Mouse (Mus musculus): ENCODE data around the gene Pard3b. TPM values are rescaled to one million over a fixed set of nuclear protein-coding genes. Genes with fewer than 3 reads are reported as not detected.
"Not testable (repeated sequence)": the region's sequence is repeated elsewhere in the genome, so short reads cannot be mapped to it uniquely, and the experiment has no call there.

The Pard3b gene
- total RNA-seq, 2 experiments from 2014 or later = 12.6 to 13.0 TPM

GRCm38 (mm10) chr1:62579024-62579765 is 940.6 kb downstream of the Pard3b start:
- peak; percentile 36 to 42 for DNase-seq

GRCm38 (mm10) chr1:62580314-62580935 is 941.8 kb downstream of the Pard3b start:
- DNase-seq = no peak

GRCm38 (mm10) chr1:62582476-62582875 is 943.9 kb downstream of the Pard3b start:
- DNase-seq = no peak

GRCm38 (mm10) chr1:62587536-62587935 is 948.9 kb downstream of the Pard3b start:
- DNase-seq = no peak

GRCm38 (mm10) chr1:62591296-62592031 is 952.8 kb downstream of the Pard3b start:
- peak; percentile 33 to 38 for DNase-seq

DNA sequence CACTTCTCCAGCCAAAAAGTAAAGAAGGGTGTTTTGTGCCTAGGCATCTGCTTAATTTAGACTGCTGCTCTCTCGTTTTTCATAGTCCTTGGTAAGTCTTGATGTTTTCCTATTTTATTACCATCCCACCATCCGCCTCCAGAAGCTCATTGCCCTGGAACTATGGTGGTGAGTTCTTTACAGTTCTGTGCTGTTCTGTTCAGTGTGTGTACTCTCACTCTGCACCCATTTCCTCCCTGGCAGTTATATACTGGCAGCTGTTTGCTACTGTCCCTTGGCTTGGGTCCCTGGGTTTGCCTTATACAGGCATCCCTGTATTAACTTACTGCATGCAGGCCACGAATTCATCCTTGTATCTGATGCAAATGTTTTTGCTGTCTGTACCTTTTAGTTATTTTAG is 956.8 kb downstream of the Pard3b start:
- DNase-seq = no peak

DNA sequence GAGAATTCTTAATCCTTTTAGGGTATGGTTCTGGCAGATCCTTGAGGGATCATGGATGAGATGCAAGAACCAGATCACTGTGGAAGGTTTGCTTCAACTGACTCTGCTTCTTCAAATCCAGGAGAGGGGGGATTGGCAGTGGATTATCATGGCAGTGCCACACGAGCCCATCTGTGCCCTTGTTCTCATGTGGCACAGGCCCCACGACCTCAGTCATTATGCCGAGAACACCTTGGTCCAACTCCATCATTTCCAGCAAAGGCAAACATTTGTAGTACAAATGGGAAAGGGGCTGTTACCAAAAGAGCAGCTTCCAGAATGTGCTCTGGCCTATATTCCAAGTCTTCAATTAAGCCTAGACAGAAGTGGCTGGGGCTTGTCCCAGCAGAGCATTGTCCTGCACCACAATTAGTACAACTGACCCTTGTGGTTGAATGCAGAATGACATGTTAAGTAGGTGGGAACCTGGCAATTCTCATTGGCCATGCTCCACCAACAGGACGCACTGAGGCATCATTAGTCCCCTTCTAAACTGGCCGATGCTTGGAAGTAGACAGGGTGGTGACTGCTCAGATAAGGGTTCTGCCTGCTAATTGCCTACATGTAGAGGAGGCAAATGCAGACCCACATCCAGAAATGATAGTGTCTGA is 959.3 kb downstream of the Pard3b start:
- peak in 1 of 2 experiments; percentile 7 for DNase-seq

GRCm38 (mm10) chr1:62598551-62598950 is 959.9 kb downstream of the Pard3b start:
- DNase-seq = no peak

- not testable (repeated sequence) for DNase-seq
Measured at GRCm38 (mm10) chr1:62604644-62605043, 966.0 kb downstream of the Pard3b start.

GRCm38 (mm10) chr1:62618109-62618665 is 979.6 kb downstream of the Pard3b start:
- no peak for DNase-seq

- DNase-seq = no peak
Measured at GRCm38 (mm10) chr1:62619456-62619855, 980.8 kb downstream of the Pard3b start.

GRCm38 (mm10) chr1:62622447-62622846 is 983.8 kb downstream of the Pard3b start:
- no peak for DNase-seq

DNA sequence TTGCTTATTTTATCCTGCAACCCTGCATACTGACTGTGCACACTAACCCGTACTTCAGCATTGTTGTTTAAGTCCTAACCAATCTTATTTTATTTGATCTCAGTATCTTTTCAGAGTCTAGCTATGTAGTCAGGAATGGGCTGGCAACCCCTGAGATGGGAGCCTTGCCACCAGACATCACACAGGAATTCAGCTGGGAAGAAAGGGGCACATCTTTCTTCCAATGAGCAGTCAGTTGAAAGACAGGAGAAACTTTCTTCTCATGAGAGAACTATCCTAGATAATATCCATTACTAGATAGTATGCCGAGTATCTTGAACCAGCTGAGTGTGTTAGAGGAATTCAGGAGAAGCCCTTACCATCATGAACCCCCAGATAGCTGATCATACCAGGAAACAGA is 985.5 kb downstream of the Pard3b start:
- DNase-seq = no peak

GRCm38 (mm10) chr1:62624836-62625235 is 986.2 kb downstream of the Pard3b start:
- DNase-seq = no peak

DNA sequence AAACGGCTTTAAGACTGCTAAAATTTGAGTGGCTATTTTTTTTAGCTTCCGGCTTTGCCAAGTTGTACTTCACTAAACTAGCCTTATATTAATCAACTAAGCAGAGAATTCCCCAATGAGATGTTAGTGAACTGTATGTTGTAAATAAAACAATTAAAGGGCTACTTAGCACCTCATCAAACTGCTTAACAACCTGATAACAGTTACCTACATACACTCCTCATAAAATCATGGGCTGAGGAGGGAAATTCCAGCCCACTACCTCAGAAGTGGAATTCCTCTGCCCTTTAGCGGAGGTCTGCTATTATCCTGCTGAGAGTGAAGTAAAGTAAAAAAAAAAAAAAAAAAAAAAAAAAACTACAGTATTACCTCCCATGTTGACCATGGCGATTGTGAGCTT is 986.7 kb downstream of the Pard3b start:
- no peak for DNase-seq

DNA sequence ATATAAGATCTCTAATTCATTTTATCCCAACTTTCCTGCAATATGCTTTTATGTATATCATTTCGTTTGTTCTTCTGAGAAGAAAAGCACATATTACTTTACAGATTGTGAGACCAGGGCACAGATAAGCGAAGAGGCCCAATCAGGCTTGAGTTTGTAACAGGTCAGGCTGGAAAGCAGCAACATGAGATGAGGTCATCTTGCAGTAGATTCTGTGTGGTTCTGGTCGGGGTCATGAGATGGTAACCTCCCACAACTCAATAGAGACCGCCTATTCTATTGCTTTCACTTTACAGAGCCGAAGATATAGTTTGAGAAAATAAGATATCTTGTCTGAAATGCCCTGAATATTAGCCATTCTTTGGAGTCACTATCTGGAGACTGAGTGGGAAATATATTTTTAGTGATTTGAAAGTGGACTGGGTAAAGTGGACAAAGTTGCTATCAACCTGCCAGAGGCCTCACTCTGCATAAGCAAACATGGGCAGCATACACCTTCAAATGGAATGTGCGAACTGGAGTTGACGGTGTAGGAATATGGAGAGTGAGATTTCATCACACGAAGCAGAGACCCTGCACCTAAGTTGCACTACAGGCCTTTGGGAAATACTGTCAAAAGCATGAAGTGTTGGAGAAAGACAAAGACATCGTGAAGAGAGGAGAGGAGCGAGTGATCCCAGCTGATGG is 987.3 kb downstream of the Pard3b start:
- no peak for DNase-seq

DNA sequence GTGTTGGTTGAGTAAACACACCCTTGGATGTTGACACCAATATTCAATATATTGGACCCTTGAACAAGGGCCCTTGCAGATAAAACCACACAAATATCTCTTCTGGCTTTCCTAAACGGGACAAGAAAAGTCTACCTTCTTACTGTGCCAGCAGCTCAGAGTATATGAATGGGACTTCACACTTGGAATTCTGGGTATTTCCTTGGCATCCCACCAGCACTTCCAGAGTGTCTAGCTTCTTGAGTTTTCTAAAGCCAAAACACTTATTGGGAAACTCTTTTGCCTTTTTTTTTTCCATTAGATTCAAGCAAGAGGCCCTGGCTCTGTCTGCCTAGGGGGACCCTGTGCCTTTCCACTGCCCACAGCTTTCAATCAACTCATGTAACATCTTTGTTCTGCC is 991.3 kb downstream of the Pard3b start:
- DNase-seq = peak; percentile 7 to 15

GRCm38 (mm10) chr1:62631511-62632305 is 993.1 kb downstream of the Pard3b start:
- no peak for DNase-seq

DNA sequence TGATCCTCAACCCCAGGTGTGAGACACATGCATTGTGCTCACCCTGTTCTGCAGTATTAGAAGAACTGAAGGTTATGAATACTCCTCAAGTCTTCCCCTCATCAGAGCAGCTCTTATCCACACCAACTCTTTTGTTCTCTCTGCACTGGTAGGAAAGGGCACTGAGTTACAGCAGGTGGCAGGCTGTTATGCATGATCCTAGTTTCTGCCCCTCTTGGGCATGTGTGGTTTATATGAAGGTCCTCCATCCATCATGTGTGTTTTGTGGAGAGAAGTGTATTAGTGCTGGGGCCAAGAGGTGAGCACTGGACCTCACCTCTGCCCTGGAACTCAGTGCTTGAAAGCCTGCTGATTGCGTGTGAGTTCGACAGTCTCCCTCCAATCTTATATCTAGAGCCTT is 994.3 kb downstream of the Pard3b start:
- no peak for DNase-seq

DNA sequence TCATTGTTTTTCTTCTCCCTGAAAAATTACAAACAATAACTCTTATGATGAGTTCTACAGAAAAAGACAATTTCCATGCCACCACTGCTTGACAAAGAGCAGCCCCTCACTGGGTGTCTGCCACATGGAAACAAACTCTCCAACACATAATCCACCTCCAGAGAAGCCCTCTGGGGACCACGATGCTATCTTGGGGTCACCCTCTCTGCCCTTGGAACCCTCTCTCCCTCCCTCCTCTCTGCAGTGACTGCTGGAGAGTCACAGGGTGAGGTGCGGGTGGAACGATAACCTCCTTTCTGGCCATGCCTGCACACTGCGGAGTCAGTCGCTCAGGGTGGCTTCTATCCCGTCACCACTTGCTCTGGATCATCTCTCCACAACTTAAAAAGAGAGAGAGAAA is 996.6 kb downstream of the Pard3b start:
- no peak for DNase-seq
